Mouse (Mus musculus): ENCODE measurements around the gene Fgf9.

GRCm38 (mm10) chr14:58073936-58074335, 3.6 kb downstream of the Fgf9 start:
- TF ChIP-seq CTCF (IDR thresholded peaks at IDR 0.05; ENCODE audit: low read depth, low read length) = no peak
- no peak for TF ChIP-seq POLR2A (IDR thresholded peaks at IDR 0.05; ENCODE audit: extremely low read depth, insufficient read depth, low read length)

Measured in liver, adult 2 months (tissue).